Mouse (Mus musculus): ENCODE measurements at regions not wholly inside any gene's neighbourhood (a gene's known extent, or its start where the extent isn't known, plus 50 kb on each side); places are given as distances from the start of the nearest gene placed in this dataset.
A peak's percentile ranks its signal among the peaks of the same experiment; 100 is the strongest.

- Histone ChIP-seq H3K27me3 (replicated peaks; ENCODE audit: control insufficient read depth, insufficient read depth, low read length) (no peaks in the 10 kb centered on the region), H3K4me3 (ENCODE audit: insufficient read depth, low read depth, low read length) (no peak overlapping the region), H3K36me3 (ENCODE audit: control insufficient read depth, insufficient read depth, low read length) (no peaks in the 10 kb centered on the region), H3K4me1 (ENCODE audit: control insufficient read depth, insufficient read depth, low read length) (no peaks in the 10 kb centered on the region), H3K27ac (ENCODE audit: insufficient read depth, low read depth, low read length) (no peak overlapping the region)
- DNase-seq, result no peak
- WGBS, result 74% methylated on average over 4 of the region's 4 CpGs
- TF ChIP-seq CTCF (conservative IDR thresholded peaks at IDR 0.05; ENCODE audit: insufficient read depth, insufficient read length, low read depth, low read length) (no peak), POLR2A (IDR thresholded peaks at IDR 0.05; ENCODE audit: low read depth, low read length) (no peak)
These were observed 77.1 kb upstream of the Phactr1 start for GRCm38 (mm10) chr13:42603308-42603707.

DNA sequence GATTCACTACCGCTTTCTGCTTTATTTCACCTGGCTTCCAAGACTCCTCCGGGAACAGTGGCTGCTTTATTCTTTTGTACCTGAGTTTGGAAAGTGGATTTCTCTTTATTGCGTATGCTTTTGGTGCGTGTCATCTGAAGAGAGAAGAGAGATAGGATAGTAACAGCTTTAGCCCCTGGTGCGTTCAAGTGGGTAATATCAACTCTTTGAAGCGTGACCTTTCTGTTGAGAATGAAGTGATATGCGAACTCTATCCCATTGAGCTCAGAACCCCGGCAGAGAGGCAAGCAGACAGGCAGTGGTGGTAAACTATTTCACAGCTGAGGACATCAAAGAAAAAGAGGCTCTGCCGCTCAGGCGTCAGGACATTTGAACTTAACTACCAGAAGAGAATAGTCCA, 72.7 kb upstream of the Phactr1 start:
- TF ChIP-seq POLR2A (IDR thresholded peaks at IDR 0.05; ENCODE audit: low read depth, low read length) (no peak), CTCF (conservative IDR thresholded peaks at IDR 0.05; ENCODE audit: insufficient read depth, insufficient read length, low read depth, low read length) (no peak)
- DNase-seq, result no peak
- no peak overlapping the region for H3K27ac ChIP-seq (ENCODE audit: insufficient read depth, low read depth, low read length)
- H3K36me3 ChIP-seq (ENCODE audit: control insufficient read depth, insufficient read depth, low read length), result no peaks in the 10 kb centered on the region
- no peaks in the 10 kb centered on the region for H3K4me1 ChIP-seq (ENCODE audit: control insufficient read depth, insufficient read depth, low read length)
- WGBS, result 57% methylated on average over 10 of the region's 10 CpGs
- H3K27me3 ChIP-seq (replicated peaks; ENCODE audit: control insufficient read depth, insufficient read depth, low read length), result no peaks in the 10 kb centered on the region
- H3K4me3 ChIP-seq (ENCODE audit: insufficient read depth, low read depth, low read length), result no peak overlapping the region

DNA sequence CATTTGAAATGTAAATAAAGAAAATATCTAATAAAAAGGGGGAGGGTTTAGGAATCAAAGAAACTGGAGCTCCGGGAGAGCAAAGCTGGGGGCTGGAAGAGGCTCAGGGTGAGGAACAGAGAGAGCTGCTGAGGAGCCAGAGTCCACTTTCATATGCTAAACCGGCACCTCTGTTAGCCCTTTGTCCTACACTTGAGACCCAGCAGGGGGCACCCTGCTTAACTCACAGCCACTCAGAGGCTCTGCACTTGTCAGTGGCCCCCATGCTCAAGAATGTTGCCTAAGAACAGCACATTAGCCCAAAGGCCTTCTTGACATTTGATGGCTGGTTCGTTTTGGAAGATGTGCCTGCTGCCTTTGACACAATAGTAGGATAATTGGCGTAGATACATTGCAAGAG, 71.5 kb upstream of the Phactr1 start:
- DNase-seq, result peak; percentile 21
- 53% methylated on average over 4 of the region's 4 CpGs for WGBS
- no peaks in the 10 kb centered on the region for H3K36me3 ChIP-seq (ENCODE audit: control insufficient read depth, insufficient read depth, low read length)
- no peaks in the 10 kb centered on the region for H3K4me1 ChIP-seq (ENCODE audit: control insufficient read depth, insufficient read depth, low read length)
- H3K4me3 ChIP-seq (ENCODE audit: insufficient read depth, low read depth, low read length), result no peak overlapping the region
- no peak for TF ChIP-seq POLR2A (IDR thresholded peaks at IDR 0.05; ENCODE audit: low read depth, low read length)
- no peak; the same call in 1 of the 2 replicates for TF ChIP-seq CTCF (conservative IDR thresholded peaks at IDR 0.05; ENCODE audit: insufficient read depth, insufficient read length, low read depth, low read length)
- H3K27me3 ChIP-seq (replicated peaks; ENCODE audit: control insufficient read depth, insufficient read depth, low read length), result no peaks in the 10 kb centered on the region
- H3K27ac ChIP-seq (ENCODE audit: insufficient read depth, low read depth, low read length), result no peak overlapping the region

- Histone ChIP-seq H3K27ac (ENCODE audit: insufficient read depth, low read depth, low read length) (no peak overlapping the region), H3K4me1 (ENCODE audit: control insufficient read depth, insufficient read depth, low read length) (no peaks in the 10 kb centered on the region), H3K36me3 (ENCODE audit: control insufficient read depth, insufficient read depth, low read length) (no peaks in the 10 kb centered on the region), H3K27me3 (replicated peaks; ENCODE audit: control insufficient read depth, insufficient read depth, low read length) (no peaks in the 10 kb centered on the region), H3K4me3 (ENCODE audit: insufficient read depth, low read depth, low read length) (no peak overlapping the region)
- no peak for TF ChIP-seq CTCF (conservative IDR thresholded peaks at IDR 0.05; ENCODE audit: insufficient read depth, insufficient read length, low read depth, low read length)
- no peak for TF ChIP-seq POLR2A (IDR thresholded peaks at IDR 0.05; ENCODE audit: low read depth, low read length)
- 56% methylated on average over 4 of the region's 4 CpGs for WGBS
- no peak for DNase-seq
These were observed 67.1 kb upstream of the Phactr1 start for GRCm38 (mm10) chr13:42613326-42613725.

GRCm38 (mm10) chr13:42615826-42616225, 64.6 kb upstream of the Phactr1 start:
- H3K36me3 ChIP-seq (ENCODE audit: control insufficient read depth, insufficient read depth, low read length), result no peaks in the 10 kb centered on the region
- no peak for TF ChIP-seq CTCF (conservative IDR thresholded peaks at IDR 0.05; ENCODE audit: insufficient read depth, insufficient read length, low read depth, low read length)
- TF ChIP-seq POLR2A (IDR thresholded peaks at IDR 0.05; ENCODE audit: low read depth, low read length), result no peak
- no peak overlapping the region for H3K4me3 ChIP-seq (ENCODE audit: insufficient read depth, low read depth, low read length)
- H3K4me1 ChIP-seq (ENCODE audit: control insufficient read depth, insufficient read depth, low read length), result no peaks in the 10 kb centered on the region
- 71% methylated on average over 5 of the region's 5 CpGs for WGBS
- H3K27ac ChIP-seq (ENCODE audit: insufficient read depth, low read depth, low read length), result no peak overlapping the region
- no peak for DNase-seq
- no peaks in the 10 kb centered on the region for H3K27me3 ChIP-seq (replicated peaks; ENCODE audit: control insufficient read depth, insufficient read depth, low read length)

DNA sequence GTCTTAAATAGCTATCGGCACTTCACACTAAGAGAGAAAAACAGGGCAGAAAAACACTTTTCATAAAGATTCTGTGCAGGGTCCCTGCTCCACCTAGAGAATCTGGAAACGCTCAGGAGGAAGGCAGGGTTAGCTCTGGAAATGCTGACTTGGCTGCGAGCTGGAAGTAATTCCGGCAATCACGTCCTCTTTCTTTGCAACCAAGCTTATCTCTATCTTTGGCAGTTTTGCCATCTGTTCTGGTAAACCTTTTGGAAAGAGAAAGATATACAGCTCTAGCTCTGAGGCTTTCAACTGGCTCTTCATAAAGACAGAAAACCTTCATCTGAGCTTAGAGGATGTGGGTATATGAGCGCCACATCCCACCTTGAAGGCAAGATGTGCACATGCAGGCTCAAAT, 63.2 kb upstream of the Phactr1 start:
- 86% methylated on average over 6 of the region's 6 CpGs for WGBS
- Histone ChIP-seq H3K36me3 (ENCODE audit: control insufficient read depth, insufficient read depth, low read length) (no peaks in the 10 kb centered on the region), H3K4me3 (ENCODE audit: insufficient read depth, low read depth, low read length) (no peak overlapping the region), H3K27ac (ENCODE audit: insufficient read depth, low read depth, low read length) (no peak overlapping the region), H3K4me1 (ENCODE audit: control insufficient read depth, insufficient read depth, low read length) (no peaks in the 10 kb centered on the region), H3K27me3 (replicated peaks; ENCODE audit: control insufficient read depth, insufficient read depth, low read length) (no peaks in the 10 kb centered on the region)
- TF ChIP-seq POLR2A (IDR thresholded peaks at IDR 0.05; ENCODE audit: low read depth, low read length) (no peak), CTCF (conservative IDR thresholded peaks at IDR 0.05; ENCODE audit: insufficient read depth, insufficient read length, low read depth, low read length) (no peak)
- DNase-seq, result no peak

- Histone ChIP-seq H3K27me3 (replicated peaks; ENCODE audit: control insufficient read depth, insufficient read depth, low read length) (no peaks in the 10 kb centered on the region), H3K36me3 (ENCODE audit: control insufficient read depth, insufficient read depth, low read length) (no peaks in the 10 kb centered on the region), H3K4me3 (ENCODE audit: insufficient read depth, low read depth, low read length) (no peak overlapping the region), H3K27ac (ENCODE audit: insufficient read depth, low read depth, low read length) (no peak overlapping the region), H3K4me1 (ENCODE audit: control insufficient read depth, insufficient read depth, low read length) (no peaks in the 10 kb centered on the region)
- WGBS, result 31% methylated on average over 4 of the region's 4 CpGs
- peak; percentile 57 for DNase-seq
- no peak for TF ChIP-seq CTCF (conservative IDR thresholded peaks at IDR 0.05; ENCODE audit: insufficient read depth, insufficient read length, low read depth, low read length)
- TF ChIP-seq POLR2A (IDR thresholded peaks at IDR 0.05; ENCODE audit: low read depth, low read length), result no peak
These were observed 62.6 kb upstream of the Phactr1 start for GRCm38 (mm10) chr13:42617844-42618243.
